Comparison of ENCODE assay signal across 1 mouse cellular context in the genomic region with DNA sequence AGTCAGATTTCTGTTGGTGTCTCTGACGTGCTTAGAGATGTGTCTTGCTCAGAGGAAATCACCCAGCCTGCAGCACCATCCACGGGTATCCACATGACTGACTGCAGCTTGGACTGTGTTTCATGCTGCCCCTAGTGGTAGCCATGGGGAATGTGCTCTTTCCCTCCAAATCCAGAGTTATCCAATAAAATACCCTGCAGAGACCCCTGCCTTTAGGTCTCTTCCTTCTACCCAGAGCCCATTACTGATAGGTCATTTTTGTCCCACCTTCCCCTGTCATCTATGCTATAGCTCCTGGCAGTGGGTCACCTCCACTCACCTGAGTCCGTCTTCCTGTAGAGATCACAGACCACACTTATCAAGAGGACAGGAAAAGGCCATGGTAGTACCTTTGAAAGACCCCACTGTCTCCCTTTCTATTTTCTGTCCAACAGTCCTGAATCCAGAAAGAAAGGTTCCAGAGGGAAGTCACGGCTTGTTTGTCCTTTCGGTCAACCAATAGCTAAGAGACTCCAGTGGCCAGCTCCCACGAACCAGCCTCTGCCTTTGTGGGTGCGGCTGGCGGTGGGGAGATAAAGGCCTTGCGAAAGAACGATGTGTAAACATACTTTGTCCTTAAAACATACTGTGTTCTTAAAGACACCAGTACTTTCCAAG.
TF ChIP-seq lines count a peak whose summit lies in the region.

No protein-coding gene starts in this region.

TF ChIP-seq in CH12.LX, 34 proteins besides CTCF, POLR2A, EP300 and RAD21 (continued from another document):
- no peak for TF ChIP-seq ELF1 (IDR thresholded peaks at IDR 0.05; ENCODE audit: low read depth, low read length)
- no peak for TF ChIP-seq ZMIZ1 (IDR thresholded peaks at IDR 0.05; ENCODE audit: low read depth, low read length)
- TF ChIP-seq GABPA (IDR thresholded peaks at IDR 0.05; ENCODE audit: insufficient replicate concordance, low read depth, low read length) = no peak
- no peak for TF ChIP-seq ETS1 (conservative IDR thresholded peaks at IDR 0.05; ENCODE audit: low read depth, low read length)
